Mouse (Mus musculus): Measurements from ENCODE around the gene Nup88. TPM values are rescaled to one million over a fixed set of nuclear protein-coding genes. Genes with fewer than 3 reads are reported as not detected.

Gene Nup88
- polyA plus RNA-seq, 1 experiment, result 95.9 TPM

DNA sequence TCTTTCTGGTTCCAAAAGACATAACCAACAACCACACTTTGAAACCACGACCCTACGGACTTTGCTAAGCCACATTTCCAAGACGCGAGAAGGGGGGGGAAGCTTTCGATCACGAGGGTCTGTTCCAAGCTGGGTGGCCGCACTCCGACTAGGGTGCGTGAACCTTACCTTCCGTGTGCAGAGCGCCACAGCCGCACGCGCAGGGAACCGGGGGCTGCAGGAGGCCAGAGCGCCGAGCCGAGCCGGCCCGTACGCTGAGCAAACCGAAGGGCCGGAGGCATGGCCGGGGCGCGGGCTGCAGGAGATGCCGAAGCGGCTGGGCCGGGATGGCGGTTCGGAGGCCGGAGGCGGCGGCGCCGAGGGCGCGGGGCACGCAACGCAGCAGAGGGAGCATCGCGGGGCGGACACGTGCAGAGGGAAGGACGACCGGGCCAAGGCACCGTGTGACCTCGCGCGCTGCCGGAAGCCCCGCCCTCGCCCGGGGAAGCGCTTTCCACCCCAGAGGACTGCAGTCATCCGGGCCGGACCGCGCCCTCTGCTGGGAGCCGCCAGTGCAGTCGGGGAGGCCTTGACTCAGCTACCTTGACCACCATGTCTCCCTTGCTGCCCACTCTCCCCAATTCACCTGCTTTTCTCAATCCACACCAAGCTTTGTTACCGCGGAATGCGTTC lies 12.9 kb upstream of the Nup88 start, which contains the start of gene C1qbp:
Gene C1qbp (minus strand): TSS at position 470 of the 672 bp plus-strand sequence.
- TF ChIP-seq CTCF (IDR thresholded peaks at IDR 0.05; ENCODE audit: borderline replicate concordance, extremely low read depth, insufficient read depth, insufficient read length) (peak; percentile 91), POLR2A (IDR thresholded peaks at IDR 0.05; ENCODE audit: borderline replicate concordance, extremely low read depth, insufficient read depth, insufficient read length, poor library complexity, severe bottlenecking) (peak; percentile 69)
- DNase-seq (ENCODE audit: low read depth), result peak; percentile 96

DNA sequence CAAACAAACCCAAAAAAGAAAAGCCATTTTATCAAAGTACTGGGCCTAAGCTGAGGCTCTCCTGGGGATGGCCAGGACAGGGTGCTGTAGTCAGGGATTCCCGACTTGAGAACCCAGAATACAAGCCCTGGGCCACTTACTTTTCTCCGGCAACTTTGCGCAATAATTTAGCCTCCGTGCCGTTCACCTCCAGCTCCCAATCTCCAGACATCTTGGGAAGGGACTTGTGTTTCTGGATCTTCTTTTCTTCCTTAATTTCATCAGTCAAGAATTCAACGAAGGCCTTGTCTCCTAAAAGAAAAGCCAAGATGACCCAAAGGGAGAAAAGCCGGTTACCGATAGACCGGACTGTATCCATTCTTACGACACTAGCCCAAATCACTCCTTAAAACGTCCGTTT lies 12.3 kb upstream of the Nup88 start:
- no peak for TF ChIP-seq CTCF (IDR thresholded peaks at IDR 0.05; ENCODE audit: borderline replicate concordance, extremely low read depth, insufficient read depth, insufficient read length)
- TF ChIP-seq POLR2A (IDR thresholded peaks at IDR 0.05; ENCODE audit: borderline replicate concordance, extremely low read depth, insufficient read depth, insufficient read length, poor library complexity, severe bottlenecking), result no peak
- DNase-seq (ENCODE audit: low read depth), result no peak

DNA sequence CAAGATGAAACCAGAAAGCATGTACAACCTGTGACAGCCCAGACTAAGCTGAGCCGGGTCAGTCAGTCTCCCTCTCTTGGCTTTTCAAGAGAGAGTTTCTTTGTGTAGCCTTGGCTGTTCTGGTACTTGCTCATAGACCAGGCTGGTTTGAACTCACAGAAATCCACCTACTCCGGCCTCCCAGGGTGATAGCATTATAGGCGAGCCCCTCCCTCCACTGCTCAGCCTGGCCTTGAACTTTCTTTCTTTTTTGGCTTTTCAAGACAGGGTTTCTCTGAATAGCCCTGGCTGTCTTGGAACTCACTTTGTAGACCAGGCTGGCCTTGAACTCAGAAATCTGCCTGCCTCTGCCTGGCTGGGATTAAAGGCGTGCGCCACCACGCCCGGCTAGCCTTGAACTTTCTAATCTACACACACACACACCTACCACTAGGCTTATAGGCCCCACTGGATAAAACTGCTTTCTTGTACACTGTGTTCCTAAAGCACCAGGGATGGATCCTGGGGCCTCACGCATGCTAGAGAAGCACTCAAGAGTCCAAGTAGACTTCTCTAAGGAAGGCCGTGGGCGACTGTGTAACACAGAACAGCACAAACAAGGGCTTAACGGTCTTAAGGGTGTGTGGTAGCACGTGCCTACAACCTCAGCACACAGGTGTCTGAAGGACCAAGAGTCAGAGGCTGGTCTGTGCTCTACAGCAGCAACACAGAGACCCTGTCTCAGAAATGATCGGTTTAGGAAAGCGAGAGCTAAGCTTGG lies 11.2 kb upstream of the Nup88 start:
- TF ChIP-seq POLR2A (IDR thresholded peaks at IDR 0.05; ENCODE audit: borderline replicate concordance, extremely low read depth, insufficient read depth, insufficient read length, poor library complexity, severe bottlenecking), result no peak
- TF ChIP-seq CTCF (IDR thresholded peaks at IDR 0.05; ENCODE audit: borderline replicate concordance, extremely low read depth, insufficient read depth, insufficient read length), result no peak
- DNase-seq (ENCODE audit: low read depth), result no peak

DNA sequence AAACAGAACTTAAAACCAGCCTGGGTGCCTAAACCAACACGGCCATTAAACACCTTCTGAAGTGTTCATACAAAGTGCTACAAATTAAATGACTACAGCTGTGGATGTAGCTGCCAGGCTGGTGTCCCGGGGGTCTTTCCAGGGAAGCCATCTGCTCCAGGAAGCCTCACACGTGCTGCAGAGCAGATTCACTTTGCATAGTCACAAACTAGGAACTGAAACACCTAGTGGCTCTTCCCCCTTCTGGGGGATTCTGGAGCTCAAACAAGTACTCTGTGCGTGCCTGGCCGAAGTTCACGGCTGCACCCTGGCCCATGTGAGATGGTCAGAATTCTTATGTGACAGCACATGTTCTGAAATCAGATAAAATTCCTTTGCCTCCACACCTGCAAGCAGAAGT lies 10.5 kb upstream of the Nup88 start:
- TF ChIP-seq POLR2A (IDR thresholded peaks at IDR 0.05; ENCODE audit: borderline replicate concordance, extremely low read depth, insufficient read depth, insufficient read length, poor library complexity, severe bottlenecking), result no peak
- TF ChIP-seq CTCF (IDR thresholded peaks at IDR 0.05; ENCODE audit: borderline replicate concordance, extremely low read depth, insufficient read depth, insufficient read length), result no peak
- no peak for DNase-seq (ENCODE audit: low read depth)

DNA sequence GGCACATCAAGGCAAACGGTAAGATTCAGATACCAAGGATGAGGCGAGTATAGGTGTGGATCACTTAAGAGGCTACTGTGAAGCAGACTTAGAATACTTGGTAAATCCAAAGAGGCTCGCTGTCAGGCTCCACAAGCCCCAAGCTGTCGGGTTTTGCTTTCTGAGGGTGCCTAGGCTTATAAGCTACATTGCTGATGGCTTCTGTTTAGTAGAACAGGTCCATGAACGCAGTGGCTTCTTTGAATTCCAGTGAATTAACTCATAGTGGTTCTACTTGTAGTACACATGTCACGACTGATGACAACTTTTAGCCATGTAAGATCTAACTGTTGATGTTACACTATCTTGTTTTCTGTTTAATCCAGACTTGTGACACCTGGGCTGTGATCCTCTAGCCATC lies 7.5 kb upstream of the Nup88 start:
- DNase-seq (ENCODE audit: low read depth), result no peak
- TF ChIP-seq POLR2A (IDR thresholded peaks at IDR 0.05; ENCODE audit: borderline replicate concordance, extremely low read depth, insufficient read depth, insufficient read length, poor library complexity, severe bottlenecking), result no peak
- no peak for TF ChIP-seq CTCF (IDR thresholded peaks at IDR 0.05; ENCODE audit: borderline replicate concordance, extremely low read depth, insufficient read depth, insufficient read length)

DNA sequence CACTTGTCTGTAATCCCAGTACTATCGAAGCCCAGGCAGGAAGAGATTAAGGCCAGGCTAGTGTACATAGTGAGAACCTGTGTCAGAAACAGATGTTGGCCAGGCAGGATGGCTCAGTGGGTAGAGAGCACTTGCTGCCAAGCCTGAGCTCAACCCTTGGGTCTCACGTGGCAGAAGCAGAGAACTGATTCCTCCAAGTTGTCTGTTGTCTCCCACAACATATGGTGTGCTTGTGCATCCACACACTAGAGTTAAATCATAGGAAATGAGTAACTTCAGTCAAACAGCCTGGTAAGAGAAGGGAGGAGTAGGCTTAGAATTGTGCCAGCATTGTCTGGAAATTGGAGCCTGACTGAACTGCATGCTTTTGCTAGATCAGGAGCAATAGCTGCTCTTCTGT lies 5.4 kb upstream of the Nup88 start:
- TF ChIP-seq CTCF (IDR thresholded peaks at IDR 0.05; ENCODE audit: borderline replicate concordance, extremely low read depth, insufficient read depth, insufficient read length) (no peak), POLR2A (IDR thresholded peaks at IDR 0.05; ENCODE audit: borderline replicate concordance, extremely low read depth, insufficient read depth, insufficient read length, poor library complexity, severe bottlenecking) (no peak)
- no peak for DNase-seq (ENCODE audit: low read depth)

DNA sequence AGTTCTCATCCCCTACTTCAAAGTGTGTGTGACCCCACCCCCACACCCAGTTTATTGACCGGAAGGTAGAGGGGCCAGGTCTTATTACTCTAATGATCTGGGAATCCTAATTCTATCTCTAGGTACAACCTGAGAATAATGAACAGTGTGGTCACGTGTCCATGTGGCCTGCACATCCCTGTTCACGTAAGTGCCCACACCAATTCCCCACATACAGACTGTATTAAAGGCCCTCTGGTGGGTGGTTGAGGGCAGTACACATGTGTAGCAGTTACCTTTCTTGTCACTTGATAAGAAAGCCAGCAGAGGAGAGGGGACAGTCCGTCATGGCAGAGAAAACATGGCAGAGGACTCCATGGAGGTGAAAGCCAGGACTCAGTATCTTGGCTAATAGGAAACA lies 4.2 kb upstream of the Nup88 start:
- TF ChIP-seq POLR2A (IDR thresholded peaks at IDR 0.05; ENCODE audit: borderline replicate concordance, extremely low read depth, insufficient read depth, insufficient read length, poor library complexity, severe bottlenecking) (no peak), CTCF (IDR thresholded peaks at IDR 0.05; ENCODE audit: borderline replicate concordance, extremely low read depth, insufficient read depth, insufficient read length) (peak; percentile 43; the same call in 1 of the 2 replicates)
- DNase-seq (ENCODE audit: low read depth), result peak; percentile 17

DNA sequence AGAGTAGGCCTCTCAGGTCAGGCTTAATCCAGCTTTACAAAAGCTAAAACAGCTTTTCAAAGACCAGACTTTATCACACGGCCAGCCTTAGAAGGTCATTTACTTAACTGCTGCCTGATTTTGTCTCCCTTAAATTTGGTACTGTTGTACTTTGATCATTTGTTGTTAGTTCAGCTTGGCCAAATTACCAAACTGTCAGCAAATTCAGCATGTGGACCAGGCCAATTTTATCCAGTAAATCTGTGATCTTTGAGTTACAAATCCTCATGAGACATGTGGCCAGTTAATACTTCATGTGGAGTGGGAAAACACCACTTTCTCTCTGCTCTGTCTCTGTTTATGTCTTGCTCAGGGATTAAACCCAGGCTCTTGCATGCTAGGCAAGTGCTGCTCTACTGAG lies 2.8 kb upstream of the Nup88 start:
- no peak for DNase-seq (ENCODE audit: low read depth)
- no peak for TF ChIP-seq POLR2A (IDR thresholded peaks at IDR 0.05; ENCODE audit: borderline replicate concordance, extremely low read depth, insufficient read depth, insufficient read length, poor library complexity, severe bottlenecking)

DNA sequence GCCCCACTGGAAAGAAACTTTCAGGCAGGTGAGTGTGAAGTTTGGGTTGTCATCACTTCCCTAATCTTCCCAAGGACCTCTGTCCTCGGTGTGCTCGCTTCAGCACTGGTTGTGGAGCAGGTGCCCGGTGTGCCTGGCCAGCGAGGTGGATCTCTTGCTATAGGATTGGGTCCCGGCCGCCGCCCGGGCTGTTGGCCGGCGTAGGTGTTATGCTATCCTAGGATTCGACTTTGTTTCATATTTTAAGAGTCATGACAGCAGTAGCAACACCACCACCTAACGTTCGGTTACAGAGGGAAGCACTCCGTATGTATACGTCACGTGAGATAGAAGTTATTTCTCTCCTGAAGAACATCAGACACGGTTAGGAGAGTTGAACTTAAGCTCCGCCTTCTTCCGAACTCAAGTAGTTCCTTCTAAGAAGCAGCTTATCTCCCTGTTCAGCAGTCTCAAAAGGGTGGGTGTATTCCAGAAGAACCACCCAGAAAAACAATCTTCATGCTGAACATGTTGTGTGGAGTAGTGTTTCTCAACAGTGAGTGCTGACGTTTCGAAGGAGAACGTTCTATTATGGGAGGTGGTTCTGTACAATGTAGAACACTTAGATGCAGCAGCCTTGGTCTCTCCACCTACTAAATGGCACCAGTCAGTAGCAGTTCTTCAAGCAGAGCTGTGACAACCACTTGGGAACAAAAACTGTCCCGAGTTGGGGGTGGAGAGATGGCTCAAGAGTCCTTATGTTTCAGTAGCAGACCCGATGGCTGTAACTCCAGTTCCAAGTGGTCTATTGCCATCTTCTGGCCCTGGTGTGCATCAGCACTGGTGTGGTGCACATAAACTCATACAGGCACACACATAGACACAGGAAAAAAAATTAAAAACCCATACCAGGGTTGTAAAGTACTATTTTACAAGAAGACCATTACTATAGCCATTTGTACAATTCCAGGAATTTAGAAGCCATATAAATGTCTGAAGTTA lies 1.1 kb upstream of the Nup88 start:
- peak; percentile 49 for DNase-seq (ENCODE audit: low read depth)
- no peak for TF ChIP-seq CTCF (IDR thresholded peaks at IDR 0.05; ENCODE audit: borderline replicate concordance, extremely low read depth, insufficient read depth, insufficient read length)
- no peak for TF ChIP-seq POLR2A (IDR thresholded peaks at IDR 0.05; ENCODE audit: borderline replicate concordance, extremely low read depth, insufficient read depth, insufficient read length, poor library complexity, severe bottlenecking)

DNA sequence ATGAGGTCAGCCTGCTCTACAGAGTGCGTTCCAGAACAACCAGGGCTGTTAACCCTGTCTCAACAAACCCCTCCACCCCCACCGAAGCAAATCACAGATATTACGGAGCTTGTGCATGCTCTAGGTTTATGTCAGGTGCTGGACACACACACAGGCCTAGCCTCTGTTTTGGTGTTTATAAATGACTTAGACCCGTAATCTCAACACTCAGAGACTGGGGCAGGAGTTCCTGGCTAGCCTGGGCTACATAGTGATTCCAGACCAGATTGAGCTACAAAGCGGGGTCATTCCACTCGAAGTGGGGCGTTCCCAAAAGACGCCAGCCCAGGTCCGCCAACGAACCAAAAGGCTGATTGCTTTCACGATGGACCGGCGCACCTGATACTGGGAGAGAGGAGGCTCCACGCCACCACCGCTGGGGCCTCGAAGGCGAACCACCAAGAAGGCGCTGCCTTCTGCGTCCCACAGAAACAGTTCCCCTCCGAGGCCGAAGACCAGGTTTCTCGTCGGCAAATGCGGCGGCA lies 440 bp downstream of the Nup88 start:
- no peak for DNase-seq (ENCODE audit: low read depth)

More for the DNA sequence above, 440 bp downstream of the Nup88 start:
- TF ChIP-seq POLR2A (IDR thresholded peaks at IDR 0.05; ENCODE audit: borderline replicate concordance, extremely low read depth, insufficient read depth, insufficient read length, poor library complexity, severe bottlenecking), result no peak
- TF ChIP-seq CTCF (IDR thresholded peaks at IDR 0.05; ENCODE audit: borderline replicate concordance, extremely low read depth, insufficient read depth, insufficient read length), result no peak
